Mouse (Mus musculus) megakaryocyte, embryonic 14.5 days (primary cell): ENCODE measurements around the gene Vmn1r21. TPM values are rescaled to one million over a fixed set of nuclear protein-coding genes. Genes with fewer than 3 reads are reported as not detected.
"Not testable (repeated sequence)": the region's sequence is repeated elsewhere in the genome, so short reads cannot be mapped to it uniquely, and the experiment has no call there.

Source experiments
- H3K27me3 ChIP-seq: replicated peaks from 2 replicates; pipeline ENCODE3; 2012; ENCODE audit warnings: inconsistent platforms
- H3K36me3 ChIP-seq: replicated peaks from 2 replicates; pipeline ENCODE3; 2012; ENCODE audit warnings: low read length, inconsistent platforms, mixed read lengths
- H3K4me1 ChIP-seq: 2 replicates; pipeline ENCODE4 v1.6.1; 2012; ENCODE audit warnings: inconsistent platforms
- H3K4me3 ChIP-seq: replicated peaks from 2 replicates; pipeline ENCODE3; 2012; ENCODE audit warnings: moderate library complexity, mild to moderate bottlenecking, inconsistent platforms
- H3K9me3 ChIP-seq: 2 replicates; pipeline ENCODE4 v1.6.1; 2012; ENCODE audit warnings: inconsistent platforms
- FLI1 ChIP-seq: IDR thresholded peaks from 2 replicates; pipeline ENCODE4 v1.6.1; 2012; ENCODE audit warnings: low read length, inconsistent platforms, mixed read lengths
- GATA1 ChIP-seq: IDR thresholded peaks from 3 replicates; pipeline ENCODE4 v1.6.1; 2012; ENCODE audit warnings: mixed read lengths, low read length, inconsistent platforms, borderline replicate concordance
- polyA plus RNA-seq: library from polyadenylated mRNA; stranded (reverse); fragments of >175 nt; gene quantifications from 2 replicates; pipeline ENCODE4 v1.2.3, GENCODE M21; 2012; ENCODE audit warnings: low replicate concordance; ENCODE audit not compliant: insufficient read depth

The Vmn1r21 gene
- polyA plus RNA-seq = not detected in 2 replicates

DNA sequence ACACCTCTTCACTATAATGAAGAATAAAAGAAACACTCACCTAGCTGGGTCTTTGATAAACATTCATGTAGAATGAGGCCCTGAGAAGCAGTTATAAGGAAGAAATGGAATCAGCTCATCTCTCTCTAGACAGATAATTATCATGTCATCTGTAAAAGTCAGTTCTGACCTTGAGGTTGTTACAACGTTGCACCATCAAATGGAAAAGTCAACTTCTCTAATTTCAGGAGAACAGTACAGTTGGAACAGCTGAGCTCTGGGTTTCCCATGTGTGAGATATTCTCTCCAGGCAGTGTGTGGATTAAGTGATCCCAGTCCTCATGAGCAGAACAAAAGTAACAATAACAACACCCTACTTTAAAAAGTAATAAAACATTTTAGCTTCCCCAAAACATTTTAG, at the start of gene Vmn1r21:
Gene Vmn1r21 (minus strand): TSS at position 58 of the 400 bp plus-strand sequence.
- H3K9me3 ChIP-seq = no peaks in the 10 kb centered on the region
- no peaks in the 10 kb centered on the region for H3K4me1 ChIP-seq
- TF ChIP-seq GATA1 = no peak
- TF ChIP-seq FLI1 = no peak
- H3K4me3 ChIP-seq = no peak within 1 kb of the TSS
- no peaks in the 10 kb centered on the region for H3K36me3 ChIP-seq
- H3K27me3 ChIP-seq = no peaks in the 10 kb centered on the region

DNA sequence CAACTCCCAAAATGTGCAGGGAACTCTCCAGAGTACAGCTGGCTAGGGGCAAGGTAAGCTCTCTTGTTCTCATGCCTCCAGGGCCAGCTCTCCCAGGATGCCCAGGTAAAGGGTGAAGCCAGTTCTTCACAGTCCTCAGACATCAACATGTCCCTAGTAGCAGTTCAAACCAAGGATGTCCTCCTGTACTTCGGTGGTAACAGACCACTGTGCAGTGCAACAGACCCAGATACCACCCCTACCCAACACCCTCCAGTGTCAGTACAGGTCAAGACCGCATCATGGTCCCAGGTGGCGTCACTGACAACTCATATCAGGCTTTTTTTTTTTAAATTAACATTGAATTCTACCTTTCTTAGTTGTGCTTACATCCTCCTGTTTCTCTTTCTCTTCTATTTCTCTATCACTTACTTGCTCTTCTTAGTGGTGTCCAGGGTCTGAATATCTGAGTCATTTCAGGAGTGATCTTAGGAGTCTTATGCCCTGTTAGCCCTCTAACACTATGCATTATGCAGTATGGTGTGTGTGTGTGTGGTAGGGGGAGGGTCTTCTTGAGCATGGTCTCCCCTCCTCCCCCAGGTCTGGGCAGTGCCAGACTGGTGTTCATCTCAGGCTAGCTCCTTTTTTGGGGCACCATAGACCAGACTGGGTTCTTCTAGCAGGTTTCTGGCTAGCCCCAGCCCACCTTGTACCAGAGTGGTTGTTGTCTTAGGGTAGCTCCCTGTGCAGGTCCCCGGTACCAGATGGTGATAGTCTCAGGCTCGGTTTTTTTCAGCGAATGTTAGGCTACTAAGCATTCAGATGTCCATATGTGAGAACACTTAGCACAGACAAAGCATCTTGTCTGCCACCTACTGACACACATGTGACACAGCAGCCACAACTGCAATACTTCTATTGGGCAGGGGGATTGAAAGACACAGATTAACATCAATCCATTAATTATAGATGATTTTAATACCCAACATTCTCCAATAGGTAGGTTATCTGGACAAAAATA, 9.2 kb upstream of the Vmn1r21 start:
- H3K36me3 ChIP-seq = no peaks in the 10 kb centered on the region
- peaks cover 21% of the 10 kb centered on the region for H3K4me1 ChIP-seq
- TF ChIP-seq FLI1 (no peak), GATA1 (no peak)
- peaks cover 9% of the 10 kb centered on the region for H3K9me3 ChIP-seq
- peak overlapping the region; percentile 88 for H3K4me3 ChIP-seq
- H3K27me3 ChIP-seq = no peaks in the 10 kb centered on the region

DNA sequence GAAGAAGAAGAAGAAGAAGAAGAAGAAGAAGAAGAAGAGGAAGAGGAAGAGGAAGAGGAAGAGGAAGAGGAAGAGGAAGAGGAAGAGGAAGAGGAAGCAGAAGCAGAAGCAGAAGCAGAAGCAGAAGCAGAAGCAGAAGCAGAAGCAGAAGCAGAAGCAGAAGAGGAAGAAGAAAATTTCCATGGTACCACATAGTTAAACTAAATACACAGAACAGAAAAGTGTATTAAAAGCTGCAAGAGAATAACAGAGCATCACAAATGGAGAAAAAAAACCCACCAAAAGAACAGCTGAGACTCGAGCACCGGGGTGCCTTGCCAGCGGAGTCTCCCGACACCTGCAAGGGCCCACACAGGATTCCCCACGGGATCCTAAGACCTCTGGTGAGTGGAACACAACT, 1.0 kb upstream of the Vmn1r21 start:
- not testable (repeated sequence) for H3K36me3 ChIP-seq, H3K9me3 ChIP-seq, H3K4me3 ChIP-seq, H3K4me1 ChIP-seq, H3K27me3 ChIP-seq

DNA sequence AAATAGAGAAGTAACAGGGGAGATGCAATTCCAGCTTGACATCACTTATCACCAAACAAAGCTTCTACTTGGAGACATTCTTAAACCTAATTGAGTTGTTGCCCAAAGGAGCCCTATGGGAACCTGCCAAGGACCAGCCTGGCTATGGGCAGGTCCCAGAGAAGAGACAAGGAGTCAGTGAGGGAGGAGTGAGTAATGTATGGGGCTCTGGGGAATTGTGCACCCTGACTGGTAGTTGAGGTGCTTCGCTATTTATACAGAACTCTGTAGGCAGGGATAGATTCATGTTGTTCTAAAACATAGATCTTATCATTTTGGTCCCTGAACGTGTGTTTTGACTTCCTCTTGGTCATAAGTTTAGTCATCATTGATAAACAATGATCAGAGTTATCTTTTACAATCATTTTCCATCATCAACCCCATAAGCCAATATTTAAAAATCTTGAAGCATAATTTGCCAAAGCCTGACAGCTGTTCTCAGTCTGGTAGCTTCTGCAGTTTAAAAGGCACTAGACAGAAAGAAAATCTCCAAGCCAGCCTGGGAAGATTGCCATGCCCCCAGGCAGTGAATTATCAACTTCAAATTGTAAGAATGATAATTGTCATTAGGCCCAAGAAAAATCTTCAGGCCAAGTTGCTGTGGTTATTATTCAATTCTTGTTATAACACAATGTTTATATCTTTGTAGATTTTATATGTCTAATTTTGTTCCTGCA, 10.3 kb downstream of the Vmn1r21 start:
- Histone ChIP-seq H3K9me3 (peaks cover 5% of the 10 kb centered on the region), H3K4me1 (no peaks in the 10 kb centered on the region), H3K4me3 (no peak overlapping the region), H3K36me3 (peaks cover 3% of the 10 kb centered on the region), H3K27me3 (no peaks in the 10 kb centered on the region)
- TF ChIP-seq GATA1 (no peak), FLI1 (no peak)

DNA sequence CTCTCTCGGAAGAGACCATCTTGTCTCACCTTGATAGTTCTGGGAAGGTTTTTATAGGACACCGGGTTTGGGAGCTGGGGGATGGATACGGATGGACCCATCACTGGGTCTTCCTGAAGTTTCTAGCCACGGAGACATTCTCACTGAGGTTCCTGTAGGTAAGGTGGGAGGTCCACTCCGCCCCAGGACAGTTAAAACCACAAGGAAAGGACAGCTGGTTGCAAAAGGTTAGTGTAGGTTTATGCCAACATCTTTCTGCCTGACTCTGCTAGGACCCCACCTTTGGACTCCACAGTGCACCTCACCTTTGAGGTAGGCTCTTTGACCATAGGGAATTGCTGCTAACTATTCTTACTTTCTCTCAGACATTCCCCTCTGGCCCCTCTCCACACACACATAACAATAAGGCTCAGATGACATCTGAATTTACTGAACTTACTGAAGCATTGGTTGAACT, 24.9 kb downstream of the Vmn1r21 start:
- no peaks in the 10 kb centered on the region for H3K27me3 ChIP-seq
- no peak for TF ChIP-seq GATA1
- no peak for TF ChIP-seq FLI1
- H3K4me1 ChIP-seq = peaks cover 58% of the 10 kb centered on the region
- no peaks in the 10 kb centered on the region for H3K9me3 ChIP-seq
- H3K36me3 ChIP-seq = peaks cover 7% of the 10 kb centered on the region
- H3K4me3 ChIP-seq = peak overlapping the region; percentile 99

DNA sequence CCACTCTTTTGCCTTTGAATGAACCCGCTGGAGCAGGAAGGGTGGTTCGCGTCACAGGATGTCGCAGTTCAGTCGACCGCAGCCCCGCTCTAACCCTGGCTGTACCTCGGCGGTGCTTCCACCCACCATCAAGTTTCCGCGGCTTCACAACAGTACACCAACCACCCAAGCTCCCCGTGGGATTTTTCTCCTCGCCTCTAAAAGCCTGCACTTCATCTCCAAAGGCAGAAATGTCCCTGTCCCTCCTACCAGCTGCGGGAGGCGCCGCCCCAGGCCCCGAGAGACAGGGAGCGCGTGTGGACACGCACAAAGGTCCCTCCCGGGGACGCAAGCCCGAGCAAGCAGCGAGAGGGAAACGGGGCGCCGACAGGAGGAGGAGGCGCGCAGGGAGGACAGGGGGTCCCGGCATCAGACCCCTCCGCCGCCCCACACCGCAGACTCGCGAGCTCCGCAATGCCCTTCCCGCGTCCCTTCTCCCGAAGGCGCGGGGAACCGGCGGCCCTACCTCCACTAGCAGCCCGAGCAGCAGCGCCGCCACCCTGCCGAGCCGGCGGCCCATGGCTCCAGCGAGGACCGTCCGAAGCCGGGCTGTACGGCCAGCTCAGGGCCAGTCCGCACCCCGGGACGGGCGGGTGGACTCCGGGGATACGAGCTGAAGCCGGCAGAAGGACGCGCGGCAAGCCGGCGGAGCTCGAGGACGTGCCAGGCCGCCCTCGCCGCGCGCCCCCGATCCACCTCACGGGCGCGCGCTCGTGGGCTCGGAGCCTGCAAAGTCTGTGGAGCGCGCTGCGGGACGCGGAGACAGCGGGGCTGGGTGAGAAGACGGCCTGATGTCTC, 25.5 kb downstream of the Vmn1r21 start, which contains the start of gene Vopp1:
Gene Vopp1 (minus strand): TSS at position 738 of the 837 bp plus-strand sequence.
- TF ChIP-seq FLI1 (no peak), GATA1 (no peak)
- H3K4me3 ChIP-seq = peak within 1 kb of the TSS; percentile 99
- H3K36me3 ChIP-seq = peaks cover 4% of the 10 kb centered on the region
- H3K9me3 ChIP-seq = no peaks in the 10 kb centered on the region
- H3K4me1 ChIP-seq = peaks cover 53% of the 10 kb centered on the region
- no peaks in the 10 kb centered on the region for H3K27me3 ChIP-seq

DNA sequence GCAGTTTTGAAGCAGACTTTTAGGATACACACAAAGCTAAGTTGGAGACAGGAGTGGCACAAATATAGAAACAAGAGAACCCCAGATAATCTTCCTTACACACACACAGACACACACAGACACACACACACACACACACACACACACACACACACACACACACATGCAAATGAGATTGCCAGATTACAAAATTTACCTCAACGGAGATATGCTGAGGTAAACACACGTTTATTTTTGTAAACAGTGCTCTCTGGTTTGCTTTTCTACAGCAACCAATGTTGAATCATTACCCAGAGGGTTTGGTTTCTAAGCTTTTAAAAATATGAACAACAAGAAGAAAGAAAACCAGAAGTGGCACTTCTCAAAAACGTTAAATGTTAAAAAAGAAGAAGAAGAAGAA, 26.7 kb downstream of the Vmn1r21 start:
- H3K4me1 ChIP-seq = peaks cover 48% of the 10 kb centered on the region
- H3K9me3 ChIP-seq = no peaks in the 10 kb centered on the region
- no peaks in the 10 kb centered on the region for H3K27me3 ChIP-seq
- H3K36me3 ChIP-seq = peaks cover 2% of the 10 kb centered on the region
- TF ChIP-seq GATA1 (no peak), FLI1 (no peak)
- H3K4me3 ChIP-seq = peak overlapping the region; percentile 88

DNA sequence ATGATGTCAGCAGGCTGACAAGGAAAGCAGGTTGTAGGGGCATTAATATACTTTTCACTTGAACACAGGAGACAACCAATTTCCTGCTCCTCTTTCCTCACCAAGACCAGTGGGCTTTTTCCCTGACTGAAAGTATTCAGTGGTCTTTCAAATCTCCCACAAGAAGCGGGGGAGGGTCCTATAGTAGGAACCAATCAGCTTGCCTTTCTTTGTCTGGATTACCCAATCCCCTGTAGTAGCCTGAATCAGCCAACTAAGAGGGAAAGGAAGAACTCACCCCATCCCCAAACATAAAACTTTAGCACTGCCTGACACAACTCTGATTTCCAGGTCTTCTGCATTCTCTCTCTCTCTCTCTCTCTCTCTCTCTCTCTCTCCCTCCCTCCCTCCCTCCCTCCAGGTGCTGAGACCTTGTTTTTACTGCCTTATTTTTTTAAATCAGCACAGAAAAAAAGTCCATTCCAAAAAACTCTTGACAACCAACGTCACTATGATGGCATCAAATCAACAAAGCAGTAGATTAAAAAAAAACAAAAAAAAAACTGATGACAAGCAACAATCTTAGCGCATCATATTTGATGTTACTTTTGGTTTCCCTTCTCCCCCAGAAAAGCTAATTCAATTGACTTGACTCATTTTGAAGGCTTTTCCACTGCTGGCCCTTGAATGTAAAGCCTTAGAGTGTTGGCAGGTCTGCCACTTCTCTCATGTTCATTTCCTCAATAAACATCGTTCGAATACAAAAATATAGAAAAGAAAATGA, 27.3 kb downstream of the Vmn1r21 start:
- Histone ChIP-seq H3K4me1 (peaks cover 42% of the 10 kb centered on the region), H3K27me3 (no peaks in the 10 kb centered on the region), H3K9me3 (no peaks in the 10 kb centered on the region), H3K4me3 (peak overlapping the region; percentile 88), H3K36me3 (no peaks in the 10 kb centered on the region)
- no peak for TF ChIP-seq GATA1
- TF ChIP-seq FLI1 = no peak

DNA sequence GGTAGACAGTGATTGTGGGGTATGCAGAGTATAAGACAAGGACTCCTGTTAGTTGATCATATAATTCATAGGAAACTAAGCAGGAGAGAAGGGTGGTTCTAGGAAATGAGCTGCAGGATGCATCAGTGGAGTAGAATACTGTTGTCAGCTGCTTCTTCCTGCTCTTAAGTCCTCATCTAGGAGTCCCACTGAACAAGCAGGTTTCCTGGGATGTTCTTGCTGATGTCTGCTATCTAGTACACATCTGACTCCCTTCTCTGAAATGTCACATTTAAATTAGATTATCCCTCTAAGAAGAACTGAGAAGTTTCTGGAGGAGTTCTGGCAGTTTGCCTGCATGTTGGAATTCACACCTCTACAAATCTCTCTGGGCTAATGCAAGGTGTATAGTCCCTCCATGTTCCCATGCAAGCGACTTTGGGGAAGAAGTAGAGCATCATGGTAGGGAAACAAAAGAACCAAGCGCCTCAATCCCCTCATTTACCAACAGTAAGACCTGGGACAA, 35.7 kb downstream of the Vmn1r21 start:
- no peaks in the 10 kb centered on the region for H3K27me3 ChIP-seq
- H3K9me3 ChIP-seq = 0 out of 2 replicates have a peak, but pooled peaks cover under 1% of the 10 kb centered on the region
- peaks cover 16% of the 10 kb centered on the region for H3K36me3 ChIP-seq
- H3K4me3 ChIP-seq = no peak overlapping the region
- H3K4me1 ChIP-seq = peaks cover 52% of the 10 kb centered on the region
- TF ChIP-seq GATA1 (no peak), FLI1 (no peak)
